Mouse (Mus musculus): ENCODE data around the gene Ptpro.
A peak's percentile ranks its signal among the peaks of the same experiment; 100 is the strongest.
"Not testable (repeated sequence)": the region's sequence is repeated elsewhere in the genome, so short reads cannot be mapped to it uniquely, and the experiment has no call there.

Gene Ptpro

GRCm38 (mm10) chr6:137455537-137456041, 203.5 kb downstream of the Ptpro start:
- peak; percentile 62 for DNase-seq (ENCODE audit: low read depth, low spot score)

GRCm38 (mm10) chr6:137456064-137456463, 203.9 kb downstream of the Ptpro start:
- DNase-seq (ENCODE audit: low read depth, low spot score): no peak

- no peak for DNase-seq (ENCODE audit: low read depth, low spot score)
Measured at GRCm38 (mm10) chr6:137457210-137457609, 205.1 kb downstream of the Ptpro start.

- DNase-seq (ENCODE audit: low read depth, low spot score): no peak
Measured at GRCm38 (mm10) chr6:137458136-137458535, 206.0 kb downstream of the Ptpro start.

GRCm38 (mm10) chr6:137463771-137464170, 211.7 kb downstream of the Ptpro start:
- DNase-seq (ENCODE audit: low read depth, low spot score): no peak

- DNase-seq (ENCODE audit: low read depth, low spot score): no peak
Measured at GRCm38 (mm10) chr6:137465253-137465652, 213.1 kb downstream of the Ptpro start.

GRCm38 (mm10) chr6:137466256-137466655, 214.1 kb downstream of the Ptpro start:
- DNase-seq (ENCODE audit: low read depth, low spot score): no peak

GRCm38 (mm10) chr6:137467696-137468095, 215.6 kb downstream of the Ptpro start:
- DNase-seq (ENCODE audit: low read depth, low spot score): no peak

GRCm38 (mm10) chr6:137469541-137469940, 217.4 kb downstream of the Ptpro start:
- no peak for DNase-seq (ENCODE audit: low read depth, low spot score)

- DNase-seq (ENCODE audit: low read depth, low spot score): peak; percentile 79
Measured at GRCm38 (mm10) chr6:137470901-137471598, 218.9 kb downstream of the Ptpro start.

GRCm38 (mm10) chr6:137472129-137472528, 220.0 kb downstream of the Ptpro start:
- DNase-seq (ENCODE audit: low read depth, low spot score): no peak

- DNase-seq (ENCODE audit: low read depth, low spot score): no peak
Measured at GRCm38 (mm10) chr6:137473433-137473832, 221.3 kb downstream of the Ptpro start.

- DNase-seq (ENCODE audit: low read depth, low spot score): not testable (repeated sequence)
Measured at GRCm38 (mm10) chr6:137475695-137476094, 223.6 kb downstream of the Ptpro start.

- DNase-seq (ENCODE audit: low read depth, low spot score): no peak
Measured at GRCm38 (mm10) chr6:137482891-137483290, 230.8 kb downstream of the Ptpro start.

- DNase-seq (ENCODE audit: low read depth, low spot score): no peak
Measured at GRCm38 (mm10) chr6:137487443-137487842, 235.3 kb downstream of the Ptpro start.

GRCm38 (mm10) chr6:137490115-137490514, 238.0 kb downstream of the Ptpro start:
- no peak for DNase-seq (ENCODE audit: low read depth, low spot score)

GRCm38 (mm10) chr6:137491659-137492058, 239.5 kb downstream of the Ptpro start:
- no peak for DNase-seq (ENCODE audit: low read depth, low spot score)

GRCm38 (mm10) chr6:137492582-137492981, 240.5 kb downstream of the Ptpro start:
- DNase-seq (ENCODE audit: low read depth, low spot score): no peak

- no peak for DNase-seq (ENCODE audit: low read depth, low spot score)
Measured at GRCm38 (mm10) chr6:137493211-137494135, 241.4 kb downstream of the Ptpro start.

GRCm38 (mm10) chr6:137494136-137494475, 242.0 kb downstream of the Ptpro start:
- no peak for DNase-seq (ENCODE audit: low read depth, low spot score)

GRCm38 (mm10) chr6:137494801-137495200, 242.7 kb downstream of the Ptpro start:
- no peak for DNase-seq (ENCODE audit: low read depth, low spot score)

- DNase-seq (ENCODE audit: low read depth, low spot score): no peak
Measured at GRCm38 (mm10) chr6:137495233-137495632, 243.1 kb downstream of the Ptpro start.

- DNase-seq (ENCODE audit: low read depth, low spot score): no peak
Measured at GRCm38 (mm10) chr6:137496562-137496961, 244.4 kb downstream of the Ptpro start.
